Mouse (Mus musculus): ENCODE measurements around the gene Six4. TPM values are rescaled to one million over a fixed set of nuclear protein-coding genes. Genes with fewer than 3 reads are reported as not detected.

The Six4 gene
- polyA plus RNA-seq, 1 experiment, result 1.3 TPM

GRCm38 (mm10) chr12:73094605-73095004 lies 18.7 kb downstream of the Six4 start:
- no peak for TF ChIP-seq GATA1 (IDR thresholded peaks at IDR 0.05; ENCODE audit: low read length)

GRCm38 (mm10) chr12:73094189-73094588 lies 19.1 kb downstream of the Six4 start:
- no peak for TF ChIP-seq GATA1 (IDR thresholded peaks at IDR 0.05; ENCODE audit: low read length)

GRCm38 (mm10) chr12:73090672-73091335 lies 22.5 kb downstream of the Six4 start:
- TF ChIP-seq GATA1 (IDR thresholded peaks at IDR 0.05; ENCODE audit: low read length), result no peak

DNA sequence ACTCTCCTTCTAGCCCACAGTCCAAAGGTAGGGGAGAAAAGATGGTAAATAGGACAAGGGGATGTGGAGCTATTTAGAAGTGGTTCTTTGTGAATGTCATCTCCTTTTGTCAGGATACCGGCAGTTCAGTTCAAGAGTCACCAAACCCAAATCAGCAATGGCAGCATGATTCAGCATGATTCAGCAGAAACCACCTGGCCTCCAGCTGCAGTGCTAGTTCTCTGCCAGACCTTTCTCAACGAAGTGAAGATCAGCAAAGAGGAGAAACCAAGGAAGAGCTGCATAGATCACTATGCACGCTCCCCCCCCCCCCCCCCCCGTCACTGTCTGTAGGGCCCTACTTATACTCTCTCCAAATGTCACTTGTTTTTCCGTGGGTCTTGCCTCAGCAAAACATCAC lies 24.3 kb downstream of the Six4 start:
- TF ChIP-seq GATA1 (IDR thresholded peaks at IDR 0.05; ENCODE audit: low read length), result peak; percentile 20

DNA sequence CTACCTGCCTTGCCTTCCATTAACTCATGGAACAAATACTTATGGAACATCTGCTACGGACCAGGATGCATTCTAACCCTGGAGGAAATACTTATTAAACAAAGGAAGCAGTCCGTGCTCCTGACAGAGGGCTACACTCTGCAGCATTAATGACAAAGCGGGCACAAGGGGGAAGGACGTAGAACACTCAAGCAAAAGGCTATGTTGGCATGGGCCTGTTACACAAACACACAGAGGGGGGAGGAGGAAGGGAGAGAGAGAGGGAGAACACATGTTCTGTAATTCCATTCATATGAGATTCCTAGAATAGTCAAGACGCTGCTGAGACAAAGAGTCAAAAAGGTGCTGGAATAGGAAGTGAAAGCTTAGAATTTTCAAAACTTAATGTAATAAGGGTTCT lies 24.8 kb downstream of the Six4 start:
- no peak for TF ChIP-seq GATA1 (IDR thresholded peaks at IDR 0.05; ENCODE audit: low read length)

DNA sequence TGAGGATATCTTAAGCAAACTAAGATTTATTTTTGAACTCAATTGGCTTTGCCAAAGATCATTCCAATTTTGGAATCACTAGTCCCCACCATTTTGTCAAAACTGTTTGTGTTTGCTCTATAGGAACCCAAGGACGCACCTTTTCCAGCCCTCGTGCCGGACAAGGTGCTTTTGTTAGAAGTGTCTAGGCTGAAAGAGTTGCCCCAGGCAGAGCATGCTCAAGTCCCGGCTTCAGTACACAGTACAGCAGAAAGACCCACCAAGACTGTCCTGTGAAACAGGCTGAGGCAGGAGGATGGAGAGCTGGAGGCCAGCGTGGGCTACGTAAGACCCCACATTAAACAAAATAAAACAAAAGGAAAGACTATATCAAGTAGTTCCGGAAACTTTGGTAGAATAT lies 26.2 kb downstream of the Six4 start:
- TF ChIP-seq GATA1 (IDR thresholded peaks at IDR 0.05; ENCODE audit: low read length), result no peak

- TF ChIP-seq GATA1 (IDR thresholded peaks at IDR 0.05; ENCODE audit: low read length), result no peak
These were observed 27.3 kb downstream of the Six4 start for GRCm38 (mm10) chr12:73085739-73086630.

DNA sequence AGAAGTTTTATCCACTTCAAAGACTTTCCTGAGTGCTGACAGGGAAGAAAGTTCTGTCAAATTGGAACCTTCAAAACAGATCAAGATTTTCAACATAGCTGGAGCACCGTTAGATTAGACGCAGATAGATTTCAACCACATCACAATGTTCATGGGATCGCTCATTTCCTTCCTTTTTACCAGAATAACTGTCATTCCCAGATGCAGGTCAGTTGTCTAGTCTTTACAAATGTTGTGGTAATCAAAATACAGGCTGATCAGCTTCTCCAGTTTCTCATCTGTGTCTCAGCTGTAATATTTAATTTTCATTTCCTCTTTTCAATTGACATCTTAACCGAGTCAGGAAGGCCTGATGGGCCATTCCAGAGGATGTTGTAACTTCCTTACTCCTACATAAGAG lies 29.5 kb downstream of the Six4 start:
- TF ChIP-seq GATA1 (IDR thresholded peaks at IDR 0.05; ENCODE audit: low read length), result no peak

- no peak for TF ChIP-seq GATA1 (IDR thresholded peaks at IDR 0.05; ENCODE audit: low read length)
These were observed 52.3 kb downstream of the Six4 start for GRCm38 (mm10) chr12:73060805-73061410.

DNA sequence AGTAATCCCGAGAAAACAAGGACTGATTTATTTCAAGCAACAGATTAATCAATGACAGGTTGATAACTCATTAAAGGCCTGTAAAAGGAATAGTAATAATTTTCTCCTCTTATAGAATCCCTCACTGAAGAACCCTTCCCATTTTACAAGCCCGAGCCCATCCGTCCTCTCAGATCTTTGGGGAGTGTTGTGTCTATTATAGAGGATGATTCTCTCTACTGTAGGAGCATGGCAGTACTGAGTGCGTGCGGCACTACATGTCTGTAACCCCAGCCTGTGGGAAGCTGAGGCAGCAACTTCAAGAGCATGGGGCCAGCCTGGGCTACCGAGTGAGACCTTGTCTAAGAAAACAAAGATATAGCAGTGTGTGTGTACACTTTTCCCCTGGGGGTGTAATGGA lies 55.8 kb downstream of the Six4 start:
- TF ChIP-seq GATA1 (IDR thresholded peaks at IDR 0.05; ENCODE audit: low read length), result no peak

DNA sequence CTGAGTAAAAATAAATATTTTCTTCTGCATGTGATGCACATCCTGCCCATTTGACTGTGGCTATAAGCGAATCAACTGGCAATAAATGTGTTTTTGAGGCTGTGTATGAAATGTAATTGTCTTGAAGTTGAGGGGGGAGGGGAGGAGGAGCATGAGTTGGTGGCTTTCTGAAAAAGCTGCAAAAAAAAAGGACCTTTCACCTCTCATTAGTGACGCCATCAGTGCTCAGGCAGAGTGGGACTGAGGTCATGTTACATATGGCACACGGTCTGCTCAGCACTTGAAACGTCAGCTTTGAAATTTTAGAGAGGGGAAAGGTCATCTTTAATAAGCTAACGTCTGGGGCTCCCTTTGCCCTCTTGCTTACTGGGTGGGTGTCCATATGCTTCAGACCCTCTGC lies 57.8 kb downstream of the Six4 start:
- no peak for TF ChIP-seq GATA1 (IDR thresholded peaks at IDR 0.05; ENCODE audit: low read length)

- TF ChIP-seq GATA1 (IDR thresholded peaks at IDR 0.05; ENCODE audit: low read length), result no peak
These were observed 58.6 kb downstream of the Six4 start for GRCm38 (mm10) chr12:73054576-73055185.

GRCm38 (mm10) chr12:73053668-73054241 lies 59.5 kb downstream of the Six4 start, which contains the start of gene Six1:
Gene Six1, minus strand, starts transcription at chr12:73053887.
- TF ChIP-seq GATA1 (IDR thresholded peaks at IDR 0.05; ENCODE audit: low read length), result no peak

- no peak for TF ChIP-seq GATA1 (IDR thresholded peaks at IDR 0.05; ENCODE audit: low read length)
These were observed 60.3 kb downstream of the Six4 start for GRCm38 (mm10) chr12:73052651-73053591.
